Mouse (Mus musculus) midbrain, embryonic 14.5 days (tissue): ENCODE data around the gene Tiam2. TPM values are rescaled to one million over a fixed set of nuclear protein-coding genes. Genes with fewer than 3 reads are reported as not detected.
A peak's percentile ranks its signal among the peaks of the same experiment; 100 is the strongest.

Experiments
- ATAC-seq: fragments of 200-750 bp; cut with Nextera tagmentation; 2 replicates; pipeline ENCODE4 v1.8.0; 2017; ENCODE audit warnings: moderate number of reproducible peaks, moderate library complexity; ENCODE audit not compliant: low FRiP score, low TSS enrichment
- DNase-seq: peaks from one replicate; pipeline ENCODE4 v3.0.0-alpha.2; 2015
- H3K27ac ChIP-seq: fragments of 300-500 bp; sonication (generic); replicated peaks from 2 replicates; pipeline ENCODE4 v1.5.1; 2014; ENCODE audit warnings: mild to moderate bottlenecking, low read depth, low read length, moderate library complexity
- H3K27me3 ChIP-seq: fragments of 300-500 bp; sonication (generic); 2 replicates; pipeline ENCODE4 v1.6.1; 2014; ENCODE audit warnings: low read length, control low read depth, mixed read lengths; ENCODE audit not compliant: control insufficient read depth, insufficient read depth
- H3K36me3 ChIP-seq: fragments of 300-500 bp; sonication (generic); 2 replicates; pipeline ENCODE4 v1.6.1; 2014; ENCODE audit warnings: low read length, control low read depth; ENCODE audit not compliant: control insufficient read depth, insufficient read depth
- H3K4me1 ChIP-seq: fragments of 300-500 bp; sonication (generic); 2 replicates; pipeline ENCODE4 v1.6.1; 2014; ENCODE audit warnings: mild to moderate bottlenecking, antibody characterized with exemption, low read length, control low read depth; ENCODE audit not compliant: control insufficient read depth, insufficient read depth
- H3K4me2 ChIP-seq: fragments of 300-500 bp; sonication (generic); 2 replicates; pipeline ENCODE4 v1.6.1; 2014; ENCODE audit warnings: mild to moderate bottlenecking, low read length, moderate library complexity
- H3K4me3 ChIP-seq: fragments of 300-500 bp; sonication (generic); replicated peaks from 2 replicates; pipeline ENCODE4 v1.5.1; 2014; ENCODE audit warnings: low read depth, low read length
- H3K9ac ChIP-seq: fragments of 300-500 bp; sonication (generic); replicated peaks from 2 replicates; pipeline ENCODE4 v1.6.1; 2014; ENCODE audit warnings: mild to moderate bottlenecking, low read length, moderate library complexity
- H3K9me3 ChIP-seq: fragments of 300-500 bp; sonication (generic); 2 replicates; pipeline ENCODE4 v1.6.1; 2016; ENCODE audit warnings: low read length, control low read depth, mixed read lengths; ENCODE audit not compliant: control insufficient read depth
- WGBS: fragments of 180-500 bp; shearing (Covaris S2); extraction: QIAGEN DNeasy Blood & Tissue Kit; methylation state at CpG from one replicate; pipeline ENCODE4 v1.1.7; 2014; 5-methylcytosine and 5-hydroxymethylcytosine counted together
- polyA plus RNA-seq: library from polyadenylated mRNA; unstranded; fragments of >200 nt; fragmentation: Nextera tagmentation; extraction: Ambion mirVana; gene quantifications from 2 replicates; pipeline ENCODE4 v1.2.1, GENCODE M21; 2014

Gene Tiam2
- polyA plus RNA-seq, 1 experiment from 2014 or later, result 3.1 TPM

DNA sequence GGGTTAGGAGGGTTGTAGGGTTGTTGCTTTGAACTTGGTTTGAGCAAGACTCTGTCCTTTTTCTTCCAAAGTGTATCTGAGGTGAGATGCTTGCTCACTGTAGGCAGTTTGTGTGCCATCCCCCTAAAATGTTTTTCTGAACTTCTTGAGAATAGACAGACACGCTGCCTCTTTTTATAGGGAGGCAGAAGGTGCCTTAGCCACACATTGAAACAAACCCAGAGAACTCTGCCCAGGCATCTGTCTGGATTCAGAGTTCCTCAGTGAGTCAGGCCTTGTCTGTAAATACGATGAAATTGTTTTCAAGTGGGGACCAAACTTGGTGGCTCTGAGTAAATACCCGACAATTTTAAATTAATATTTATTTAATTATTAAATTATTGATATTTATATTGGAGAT, 172.2 kb downstream of the Tiam2 start:
- H3K4me2 ChIP-seq, result no peak overlapping the region
- no peak for DNase-seq
- 94% methylated on average over 3 of the region's 3 CpGs for WGBS
- no peaks in the 10 kb centered on the region for H3K4me1 ChIP-seq
- no peaks in the 10 kb centered on the region for H3K36me3 ChIP-seq
- no peak overlapping the region for H3K4me3 ChIP-seq
- ATAC-seq, result no peak
- H3K27me3 ChIP-seq, result no peaks in the 10 kb centered on the region
- no peak overlapping the region for H3K9ac ChIP-seq
- no peaks in the 10 kb centered on the region for H3K9me3 ChIP-seq
- no peak overlapping the region for H3K27ac ChIP-seq

GRCm38 (mm10) chr17:3499468-3499867, 173.1 kb downstream of the Tiam2 start:
- DNase-seq (no peak), ATAC-seq (no peak)
- Histone ChIP-seq H3K9me3 (no peaks in the 10 kb centered on the region), H3K36me3 (no peaks in the 10 kb centered on the region), H3K27me3 (no peaks in the 10 kb centered on the region), H3K27ac (no peak overlapping the region), H3K4me2 (no peak overlapping the region), H3K9ac (no peak overlapping the region), H3K4me1 (no peaks in the 10 kb centered on the region), H3K4me3 (no peak overlapping the region)
- 94% methylated on average over 8 of the region's 8 CpGs for WGBS

GRCm38 (mm10) chr17:3500076-3500475, 173.7 kb downstream of the Tiam2 start:
- H3K4me2 ChIP-seq, result no peak overlapping the region
- DNase-seq, result no peak
- ATAC-seq, result no peak
- H3K27ac ChIP-seq, result no peak overlapping the region
- WGBS, result 90% methylated on average over 6 of the region's 6 CpGs
- H3K4me3 ChIP-seq, result no peak overlapping the region
- H3K4me1 ChIP-seq, result no peaks in the 10 kb centered on the region
- no peaks in the 10 kb centered on the region for H3K27me3 ChIP-seq
- no peaks in the 10 kb centered on the region for H3K9me3 ChIP-seq
- H3K36me3 ChIP-seq, result no peaks in the 10 kb centered on the region
- no peak overlapping the region for H3K9ac ChIP-seq

DNA sequence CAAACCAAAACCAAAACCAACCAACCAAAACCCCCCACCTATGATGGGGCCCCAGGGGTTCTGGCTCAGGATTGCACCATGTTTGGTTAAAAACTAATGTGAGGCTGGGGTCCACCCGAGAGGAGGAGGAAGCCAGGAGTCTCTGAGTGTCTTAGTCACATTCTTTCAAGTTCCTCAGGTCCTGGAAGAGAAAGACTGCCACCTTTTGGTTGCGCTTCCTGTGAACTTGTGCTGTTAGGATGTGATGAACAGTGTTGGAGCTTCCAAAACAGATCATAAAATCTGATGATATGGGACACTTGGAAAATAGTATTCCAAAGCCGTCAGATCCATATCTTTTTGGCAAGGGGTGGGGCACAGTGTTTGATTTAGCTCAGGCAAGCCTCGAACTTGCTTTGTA, 174.6 kb downstream of the Tiam2 start:
- H3K27me3 ChIP-seq, result no peaks in the 10 kb centered on the region
- no peak overlapping the region for H3K4me3 ChIP-seq
- H3K27ac ChIP-seq, result no peak overlapping the region
- H3K9me3 ChIP-seq, result no peaks in the 10 kb centered on the region
- no peak overlapping the region for H3K9ac ChIP-seq
- ATAC-seq (no peak), DNase-seq (no peak)
- H3K36me3 ChIP-seq, result no peaks in the 10 kb centered on the region
- 82% methylated on average over 4 of the region's 4 CpGs for WGBS
- no peaks in the 10 kb centered on the region for H3K4me1 ChIP-seq
- H3K4me2 ChIP-seq, result no peak overlapping the region

- ATAC-seq (no peak), DNase-seq (no peak)
- Histone ChIP-seq H3K4me3 (no peak overlapping the region), H3K9ac (no peak overlapping the region), H3K27ac (no peak overlapping the region), H3K4me2 (no peak overlapping the region), H3K27me3 (no peaks in the 10 kb centered on the region), H3K9me3 (no peaks in the 10 kb centered on the region), H3K4me1 (no peaks in the 10 kb centered on the region), H3K36me3 (no peaks in the 10 kb centered on the region)
- 78% methylated on average over 1 of the region's 1 CpGs for WGBS
Observed at GRCm38 (mm10) chr17:3505711-3506110, 179.3 kb downstream of the Tiam2 start.

DNA sequence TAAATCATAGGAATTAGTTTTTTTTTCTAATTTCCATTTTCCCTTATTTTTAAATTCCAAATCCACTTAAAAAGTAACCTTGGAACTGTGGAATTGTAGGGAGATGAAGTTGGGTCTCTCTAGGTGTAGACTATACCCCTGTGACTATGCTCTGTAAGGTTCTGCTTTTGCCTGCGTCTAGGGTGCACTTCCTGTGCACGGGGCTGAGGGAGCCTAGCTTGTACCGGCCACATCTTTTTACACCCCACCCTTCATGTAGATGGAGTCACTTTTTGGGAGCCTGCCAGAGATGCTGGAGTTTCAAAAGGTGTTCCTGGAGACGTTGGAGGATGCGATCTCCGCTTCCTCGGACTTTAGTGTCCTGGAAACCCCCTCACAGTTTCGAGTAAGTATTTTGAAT, 180.1 kb downstream of the Tiam2 start:
- Histone ChIP-seq H3K27ac (no peak overlapping the region), H3K27me3 (no peaks in the 10 kb centered on the region), H3K4me1 (no peaks in the 10 kb centered on the region), H3K4me3 (no peak overlapping the region), H3K9me3 (no peaks in the 10 kb centered on the region), H3K4me2 (no peak overlapping the region), H3K36me3 (no peaks in the 10 kb centered on the region), H3K9ac (no peak overlapping the region)
- WGBS, result 92% methylated on average over 8 of the region's 8 CpGs
- ATAC-seq (no peak), DNase-seq (no peak)

DNA sequence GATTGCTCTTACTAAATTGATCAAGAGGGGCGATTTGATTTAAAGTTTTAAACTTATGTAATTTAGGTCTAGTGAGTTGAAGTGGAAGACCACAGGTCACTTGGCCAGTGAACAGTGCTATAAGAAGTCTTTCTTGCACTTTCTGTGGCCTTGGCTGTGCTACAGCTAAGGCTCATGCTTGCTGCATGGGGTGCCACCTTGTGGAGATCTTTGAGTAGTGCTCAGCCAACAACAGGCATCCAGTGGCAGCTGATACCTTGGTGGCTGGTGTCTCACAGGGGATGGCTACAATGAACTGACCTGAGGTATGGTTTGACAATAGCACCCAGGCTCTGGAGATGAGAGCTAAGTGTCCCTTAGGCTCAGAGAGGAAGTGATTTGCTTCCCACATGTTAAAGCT, 183.5 kb downstream of the Tiam2 start:
- Histone ChIP-seq H3K4me2 (no peak overlapping the region), H3K4me1 (no peaks in the 10 kb centered on the region), H3K36me3 (no peaks in the 10 kb centered on the region), H3K27ac (no peak overlapping the region), H3K4me3 (no peak overlapping the region), H3K27me3 (no peaks in the 10 kb centered on the region), H3K9me3 (no peaks in the 10 kb centered on the region), H3K9ac (no peak overlapping the region)
- DNase-seq (peak; percentile 89), ATAC-seq (peak; percentile 62; the same call in 1 of the 2 replicates)
- WGBS, result 14% methylated on average over 1 of the region's 1 CpGs

DNA sequence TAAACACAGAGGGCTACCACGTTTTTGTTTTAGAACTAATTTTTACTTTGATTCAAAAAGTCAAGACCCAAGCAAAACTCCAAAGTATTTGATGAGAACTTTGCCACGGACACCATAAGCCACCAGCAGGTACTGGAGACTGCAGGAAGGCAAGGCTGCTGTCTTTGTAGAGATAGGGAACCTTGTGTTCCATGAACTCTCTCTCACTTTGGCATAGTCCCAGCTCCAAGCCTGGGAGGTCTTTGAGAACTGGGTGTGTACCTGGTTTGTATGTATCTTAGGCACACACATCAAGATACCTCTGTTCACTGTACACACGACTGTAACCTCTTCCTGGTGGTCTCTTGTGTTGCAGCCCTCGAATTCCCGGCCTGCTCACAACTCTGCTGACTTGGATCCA, 187.9 kb downstream of the Tiam2 start:
- no peak overlapping the region for H3K4me3 ChIP-seq
- H3K4me2 ChIP-seq, result no peak overlapping the region
- ATAC-seq (no peak), DNase-seq (no peak)
- no peaks in the 10 kb centered on the region for H3K4me1 ChIP-seq
- no peaks in the 10 kb centered on the region for H3K9me3 ChIP-seq
- H3K27me3 ChIP-seq, result no peaks in the 10 kb centered on the region
- WGBS, result 90% methylated on average over 5 of the region's 5 CpGs
- no peak overlapping the region for H3K9ac ChIP-seq
- no peaks in the 10 kb centered on the region for H3K36me3 ChIP-seq
- H3K27ac ChIP-seq, result no peak overlapping the region

DNA sequence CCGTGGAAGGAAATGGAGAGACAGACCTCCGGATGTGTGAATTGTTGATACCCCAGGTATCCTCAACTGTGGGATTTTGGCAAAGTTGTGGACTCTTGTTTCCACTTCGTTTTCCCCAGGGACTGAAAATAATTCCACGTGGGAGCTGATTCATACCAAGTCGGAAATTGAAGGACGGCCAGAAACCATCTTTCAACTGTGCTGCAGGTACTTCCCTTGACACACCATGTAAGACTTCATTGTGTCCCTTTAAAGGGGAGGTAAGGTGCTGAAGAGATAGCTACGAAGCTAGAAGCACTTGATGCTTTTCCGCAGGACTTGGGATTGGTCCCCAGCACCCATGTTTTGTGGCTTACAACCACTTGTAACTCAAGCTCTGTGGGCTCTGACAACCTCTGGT, 189.5 kb downstream of the Tiam2 start:
- H3K4me3 ChIP-seq, result no peak overlapping the region
- 96% methylated on average over 8 of the region's 8 CpGs for WGBS
- H3K27ac ChIP-seq, result no peak overlapping the region
- H3K9ac ChIP-seq, result no peak overlapping the region
- H3K36me3 ChIP-seq, result no peaks in the 10 kb centered on the region
- no peaks in the 10 kb centered on the region for H3K4me1 ChIP-seq
- DNase-seq (no peak), ATAC-seq (no peak)
- no peaks in the 10 kb centered on the region for H3K27me3 ChIP-seq
- H3K9me3 ChIP-seq, result no peaks in the 10 kb centered on the region
- no peak overlapping the region for H3K4me2 ChIP-seq
